Mouse (Mus musculus): ENCODE data around the gene Nabp2.
A peak's percentile ranks its signal among the peaks of the same experiment; 100 is the strongest.

The Nabp2 gene

GRCm38 (mm10) chr10:128411211-128412054 is at the start of gene Nabp2, which contains the start of gene Rnf41:
Gene Nabp2, minus strand, starts transcription at chr10:128411492.
Gene Rnf41, plus strand, starts transcription at chr10:128411657.
- peak; percentile 98 to 99 for DNase-seq (ENCODE audit: inconsistent age in 2 of 2, low spot score in 1 of 2)

- DNase-seq (ENCODE audit: inconsistent age in 2 of 2, low spot score in 1 of 2), result peak in 1 of 2 experiments; percentile 50
These were observed 49.0 kb upstream of the Nabp2 start for GRCm38 (mm10) chr10:128460270-128460630.

- peak; percentile 60 to 84 for DNase-seq (ENCODE audit: inconsistent age in 2 of 2, low spot score in 1 of 2)
These were observed 48.3 kb upstream of the Nabp2 start for GRCm38 (mm10) chr10:128459409-128460269.

DNA sequence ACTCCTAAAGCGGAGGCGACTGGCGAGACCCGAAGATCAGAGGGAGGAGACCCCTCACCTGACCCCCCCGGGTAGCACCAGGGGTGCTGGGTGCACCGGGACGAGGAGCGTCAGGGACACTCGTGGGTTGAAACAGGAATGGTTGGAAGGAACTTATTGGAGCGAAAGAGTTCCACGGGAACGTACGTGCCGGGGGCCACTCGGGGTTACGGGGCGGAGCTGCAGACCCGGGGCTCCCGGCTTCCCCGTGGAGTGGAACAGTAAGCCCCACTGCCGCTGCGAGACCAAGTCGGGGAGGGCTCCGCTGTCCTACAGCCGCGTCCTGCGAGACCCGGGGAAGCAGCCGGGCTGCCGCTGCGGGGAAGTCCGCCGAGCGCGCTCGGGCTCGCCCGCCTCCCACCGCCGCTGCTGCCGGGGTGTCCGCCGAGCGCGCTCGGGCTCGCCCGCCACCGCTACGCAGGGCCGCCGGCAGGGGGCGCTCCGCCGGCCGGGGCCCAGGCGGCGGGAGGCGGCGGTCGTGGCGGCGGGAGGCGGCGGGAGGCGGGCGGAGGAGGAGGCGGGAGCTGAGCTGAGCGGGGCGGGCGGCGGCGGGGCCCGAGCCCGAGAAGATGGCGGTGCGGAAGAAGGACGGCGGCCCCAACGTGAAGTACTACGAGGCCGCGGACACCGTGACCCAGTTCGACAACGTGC is 47.6 kb upstream of the Nabp2 start, which contains the start of gene Smarcc2:
Gene Smarcc2, plus strand, starts transcription at position 530 of the 690 bp plus-strand sequence.
- peak; percentile 91 to 95 for DNase-seq (ENCODE audit: inconsistent age in 2 of 2, low spot score in 1 of 2)

DNA sequence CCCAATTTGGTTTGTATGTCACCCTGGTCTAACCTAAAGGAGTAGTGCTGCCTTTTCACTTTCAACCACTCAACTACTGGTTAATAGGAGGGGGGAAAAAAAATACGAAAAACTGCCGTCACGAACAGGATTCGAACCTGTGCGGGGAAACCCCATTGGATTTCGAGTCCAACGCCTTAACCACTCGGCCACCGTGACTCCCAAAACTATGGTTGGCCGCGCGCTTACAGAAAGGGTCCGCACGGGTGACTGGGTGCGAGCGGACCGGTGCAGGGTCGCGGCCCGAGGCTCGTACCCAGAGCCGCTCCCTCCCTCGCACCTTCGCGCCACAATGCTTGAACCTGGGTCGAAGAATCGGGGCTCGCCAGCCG is 47.0 kb upstream of the Nabp2 start:
- DNase-seq (ENCODE audit: inconsistent age in 2 of 2, low spot score in 1 of 2), result peak; percentile 91 to 99

GRCm38 (mm10) chr10:128457676-128458075 is 46.4 kb upstream of the Nabp2 start:
- no peak for DNase-seq (ENCODE audit: inconsistent age in 2 of 2, low spot score in 1 of 2)

DNA sequence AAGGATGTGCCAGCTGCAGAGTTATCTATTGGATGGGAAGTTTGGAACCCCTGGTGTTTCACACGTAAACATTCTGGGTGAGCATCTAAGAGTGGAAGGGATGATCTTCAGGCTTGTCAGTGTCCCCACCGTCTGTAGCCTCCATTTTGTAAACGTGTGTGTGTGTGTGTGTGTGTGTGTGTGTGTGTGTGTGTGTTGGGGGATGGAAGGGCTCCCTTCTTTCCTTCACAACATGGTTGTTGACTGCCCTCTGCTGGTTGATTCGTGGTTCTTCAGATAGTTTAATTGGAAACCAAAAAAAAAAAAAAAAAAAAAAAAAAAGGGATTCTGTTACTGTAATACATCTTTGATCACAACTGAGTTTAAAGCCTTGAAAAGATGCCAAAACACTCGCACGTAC is 44.0 kb upstream of the Nabp2 start:
- DNase-seq (ENCODE audit: inconsistent age in 2 of 2, low spot score in 1 of 2), result peak; percentile 61 to 88

DNA sequence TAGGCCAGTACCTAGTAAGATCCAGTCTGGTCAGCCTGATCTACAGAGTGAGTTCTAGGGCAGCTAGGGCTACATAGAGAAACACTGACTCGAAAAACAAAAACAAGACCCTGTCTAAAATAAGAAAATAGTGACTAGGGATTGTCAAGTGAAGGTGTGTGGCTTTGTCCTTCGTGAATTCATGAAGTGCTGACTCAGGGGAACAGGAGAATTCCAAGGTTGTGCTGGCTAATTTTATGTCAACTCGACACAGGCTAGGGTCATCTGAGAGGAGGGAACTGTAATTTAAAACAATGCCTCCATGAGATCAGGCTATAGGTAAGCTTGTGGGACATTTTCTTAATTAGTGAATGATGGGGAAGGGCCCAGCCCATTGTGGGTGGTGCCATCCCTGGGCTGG is 43.2 kb upstream of the Nabp2 start:
- DNase-seq (ENCODE audit: inconsistent age in 2 of 2, low spot score in 1 of 2), result no peak

DNA sequence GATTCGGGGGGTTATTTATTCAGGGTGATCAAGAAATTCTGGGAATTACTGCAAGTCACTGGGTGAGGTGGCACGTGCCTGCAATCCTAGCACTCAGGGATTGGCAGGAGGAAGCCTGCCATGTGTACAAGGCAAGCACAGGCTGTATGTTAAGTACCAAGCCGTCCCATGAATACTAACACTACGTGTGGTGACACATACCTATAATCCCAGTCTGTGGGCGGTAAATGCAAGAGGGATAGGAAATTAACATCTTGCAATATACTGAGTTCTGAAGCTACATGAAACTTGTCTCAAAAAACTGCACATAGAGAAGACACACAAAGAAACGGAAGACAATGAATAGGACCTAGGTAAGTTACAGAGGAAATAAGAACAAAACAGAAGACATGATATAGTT is 39.7 kb upstream of the Nabp2 start:
- DNase-seq (ENCODE audit: inconsistent age in 2 of 2, low spot score in 1 of 2), result no peak

DNA sequence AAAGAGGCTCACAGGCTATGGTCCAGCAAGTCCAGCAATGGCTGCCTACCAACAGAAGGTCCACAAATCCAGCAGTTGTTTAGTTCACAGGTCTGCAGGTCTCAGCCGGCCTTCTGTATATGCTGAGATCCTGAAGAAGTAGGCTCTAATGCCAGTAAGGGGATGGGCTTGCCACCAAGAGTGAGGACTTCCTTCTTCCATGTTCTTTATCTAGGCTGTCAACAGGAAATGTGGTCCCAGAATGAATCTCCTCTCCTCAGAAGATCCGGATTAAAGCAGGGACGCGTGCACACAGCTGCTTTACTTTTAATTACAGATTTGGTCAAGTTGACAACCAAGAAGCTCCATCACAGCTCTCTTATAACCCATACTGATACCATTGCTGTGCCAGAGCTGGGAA is 34.1 kb upstream of the Nabp2 start:
- peak in 1 of 2 experiments; percentile 53 for DNase-seq (ENCODE audit: inconsistent age in 2 of 2, low spot score in 1 of 2)

- DNase-seq (ENCODE audit: inconsistent age in 2 of 2, low spot score in 1 of 2), result no peak
These were observed 33.1 kb upstream of the Nabp2 start for GRCm38 (mm10) chr10:128444354-128444753.

DNA sequence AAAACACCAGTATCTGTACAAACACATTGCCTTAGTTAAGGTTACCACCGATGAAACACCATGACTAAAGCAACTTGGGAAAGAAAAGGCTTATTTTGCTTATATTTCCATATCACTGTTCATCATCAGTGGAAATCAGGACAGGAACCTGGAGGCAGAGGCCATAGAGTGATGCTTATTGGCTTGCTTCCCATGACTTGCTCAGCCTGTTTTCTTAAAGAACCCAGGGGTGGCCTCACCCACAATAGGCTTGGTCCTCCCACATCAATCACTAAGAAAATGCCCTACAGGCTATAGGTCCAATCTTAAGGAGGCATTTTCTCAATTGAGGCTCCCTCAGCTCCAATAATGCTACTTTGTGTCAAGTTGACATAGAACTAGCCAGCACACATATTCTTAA is 31.4 kb upstream of the Nabp2 start:
- DNase-seq (ENCODE audit: inconsistent age in 2 of 2, low spot score in 1 of 2), result no peak

GRCm38 (mm10) chr10:128441324-128442119 is 30.2 kb upstream of the Nabp2 start:
- no peak for DNase-seq (ENCODE audit: inconsistent age in 2 of 2, low spot score in 1 of 2)

DNA sequence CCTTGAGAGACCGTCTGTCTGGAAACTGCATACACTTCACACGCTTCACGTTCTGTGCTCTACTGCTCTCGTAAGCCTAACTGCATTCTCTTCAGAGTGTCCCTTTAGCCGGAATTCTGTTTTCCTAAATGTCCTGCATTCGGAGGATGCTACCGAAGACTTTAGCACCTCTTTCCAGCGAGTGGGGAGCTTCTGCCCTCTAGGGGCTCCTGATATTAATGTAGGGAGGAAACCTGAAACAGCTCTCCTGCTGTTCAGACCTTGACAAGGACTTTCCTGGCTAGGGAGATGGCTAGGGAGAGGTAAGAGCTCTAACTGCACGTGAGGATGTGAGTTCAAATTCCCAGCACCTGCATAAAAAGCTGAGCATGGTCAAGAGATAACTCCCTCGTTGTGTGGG is 29.1 kb upstream of the Nabp2 start:
- DNase-seq (ENCODE audit: inconsistent age in 2 of 2, low spot score in 1 of 2), result peak; percentile 53 to 69

DNA sequence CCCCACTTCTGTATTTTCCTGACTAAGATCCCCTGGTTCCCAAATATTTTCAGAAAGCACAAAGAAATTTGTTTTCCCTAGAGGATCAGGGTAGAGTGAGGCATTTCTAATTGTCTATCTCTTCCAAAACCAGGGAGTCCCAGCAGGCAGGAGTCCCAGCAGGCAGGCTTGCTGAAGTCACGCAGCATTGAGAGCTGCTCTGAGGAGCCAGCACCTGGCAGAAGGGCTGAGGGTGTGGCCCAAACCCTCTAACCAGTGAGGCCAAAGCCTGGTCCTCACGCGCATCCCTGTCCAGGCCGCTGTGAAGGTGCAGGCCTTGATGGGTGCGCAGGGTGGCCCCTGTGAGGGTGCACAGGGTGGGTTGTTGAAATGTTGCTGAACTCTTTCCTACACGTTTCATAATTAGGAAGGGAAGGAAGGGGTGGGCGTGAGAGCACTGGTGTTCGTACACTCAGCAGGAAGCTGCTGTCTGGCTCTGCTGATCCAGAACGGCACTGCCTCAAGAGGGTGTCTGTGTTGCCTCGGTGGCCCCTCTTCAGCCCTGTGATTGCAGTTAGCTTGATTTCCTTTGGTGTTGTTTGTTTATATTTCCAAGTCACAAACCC is 27.5 kb upstream of the Nabp2 start:
- DNase-seq (ENCODE audit: inconsistent age in 2 of 2, low spot score in 1 of 2), result peak in 1 of 2 experiments; percentile 50

GRCm38 (mm10) chr10:128436376-128436775 is 25.1 kb upstream of the Nabp2 start:
- DNase-seq (ENCODE audit: inconsistent age in 2 of 2, low spot score in 1 of 2), result no peak

DNA sequence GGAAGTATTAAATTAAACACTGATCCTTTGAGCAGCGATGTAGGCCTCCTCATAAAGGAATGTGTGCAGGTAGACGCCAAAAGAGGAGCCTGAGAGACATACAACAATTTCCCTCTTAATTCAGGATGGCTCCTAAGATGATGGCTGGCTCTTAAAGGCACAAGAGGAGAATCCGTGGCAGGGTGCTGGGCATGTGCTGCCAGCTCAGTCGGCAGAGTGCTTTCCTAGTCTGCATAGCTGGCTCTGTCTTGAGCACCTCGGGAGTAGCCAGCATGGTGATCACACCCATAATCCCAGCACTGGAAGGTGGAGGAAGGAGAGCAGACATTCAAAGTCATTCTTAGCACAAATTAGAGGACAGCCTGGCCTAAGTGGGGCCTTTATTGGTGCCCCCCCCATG is 24.6 kb upstream of the Nabp2 start:
- DNase-seq (ENCODE audit: inconsistent age in 2 of 2, low spot score in 1 of 2), result no peak

GRCm38 (mm10) chr10:128435186-128435823 is 24.0 kb upstream of the Nabp2 start:
- DNase-seq (ENCODE audit: inconsistent age in 2 of 2, low spot score in 1 of 2), result peak; percentile 86 to 92

- DNase-seq (ENCODE audit: inconsistent age in 2 of 2, low spot score in 1 of 2), result peak in 1 of 2 experiments; percentile 30
These were observed 23.4 kb upstream of the Nabp2 start for GRCm38 (mm10) chr10:128434681-128435080.

GRCm38 (mm10) chr10:128433417-128433816 is 22.1 kb upstream of the Nabp2 start:
- no peak for DNase-seq (ENCODE audit: inconsistent age in 2 of 2, low spot score in 1 of 2)
